Mouse (Mus musculus): ENCODE results near the gene Irak1bp1.

Gene Irak1bp1

GRCm38 (mm10) chr9:82884177-82884576, 54.8 kb downstream of the Irak1bp1 start:
- DNase-seq, result no peak

GRCm38 (mm10) chr9:82888645-82889044, 59.3 kb downstream of the Irak1bp1 start:
- DNase-seq, result no peak
